Mouse (Mus musculus) liver, adult 2 months (tissue): ENCODE measurements around the gene Acox3.

ENCODE experiments used
- CTCF ChIP-seq: fragments of 200-500 bp; IDR thresholded peaks from 2 replicates; pipeline ENCODE4 v1.5.1; 2011; ENCODE audit warnings: low read depth, low read length, control low read depth
- POLR2A ChIP-seq: fragments of 200-500 bp; IDR thresholded peaks from 2 replicates; pipeline ENCODE4 v1.6.1; 2011; ENCODE audit warnings: low read length, control low read depth; ENCODE audit not compliant: insufficient read depth; ENCODE audit errors: extremely low read depth

- TF ChIP-seq CTCF (no peak), POLR2A (no peak)
Observed at GRCm38 (mm10) chr5:35648230-35648629, 65.4 kb downstream of the Acox3 start.
